Mouse (Mus musculus) heart, embryonic 16.5 days (tissue): Measurements from ENCODE around the gene Slco3a1. TPM values are rescaled to one million over a fixed set of nuclear protein-coding genes. Genes with fewer than 3 reads are reported as not detected.

Source experiments
- ATAC-seq: fragments of 200-750 bp; cut with Nextera tagmentation; replicated peaks from 2 replicates; pipeline ENCODE4 v1.8.0; 2017; ENCODE audit warnings: moderate number of reproducible peaks; ENCODE audit not compliant: insufficient read depth, low FRiP score; ENCODE audit errors: extremely low read depth
- H3K27ac ChIP-seq: fragments of 300-500 bp; sonication (generic); 2 replicates; pipeline ENCODE4 v1.5.1; 2014; ENCODE audit warnings: mild to moderate bottlenecking, low read length, control low read depth, moderate library complexity
- H3K27me3 ChIP-seq: fragments of 300-500 bp; sonication (generic); 2 replicates; pipeline ENCODE4 v1.6.1; 2014; ENCODE audit warnings: low read length, mixed read lengths; ENCODE audit not compliant: control insufficient read depth, insufficient read depth
- H3K36me3 ChIP-seq: fragments of 300-500 bp; sonication (generic); 2 replicates; pipeline ENCODE4 v1.6.1; 2014; ENCODE audit not compliant: control insufficient read depth, insufficient read depth
- H3K4me1 ChIP-seq: fragments of 300-500 bp; sonication (generic); 2 replicates; pipeline ENCODE4 v1.6.1; 2014; ENCODE audit warnings: low read length, mixed read lengths; ENCODE audit not compliant: control insufficient read depth, insufficient read depth
- H3K4me2 ChIP-seq: fragments of 300-500 bp; sonication (generic); 2 replicates; pipeline ENCODE4 v1.6.1; 2014; ENCODE audit warnings: low read depth, mild to moderate bottlenecking, control low read depth, low read length
- H3K4me3 ChIP-seq: fragments of 300-500 bp; sonication (generic); 2 replicates; pipeline ENCODE4 v1.5.1; 2014; ENCODE audit warnings: mild to moderate bottlenecking, control low read depth, low read length
- H3K9ac ChIP-seq: fragments of 300-500 bp; sonication (generic); 2 replicates; pipeline ENCODE4 v1.6.1; 2014; ENCODE audit warnings: low read length, control low read depth
- H3K9me3 ChIP-seq: fragments of 300-500 bp; sonication (generic); replicated peaks from 2 replicates; pipeline ENCODE4 v1.6.1; 2016; ENCODE audit warnings: low read length; ENCODE audit not compliant: control insufficient read depth
- WGBS: fragments of 180-500 bp; shearing (Covaris S2); extraction: QIAGEN DNeasy Blood & Tissue Kit; methylation state at CpG from one replicate; pipeline ENCODE4 v1.1.7; 2014; 5-methylcytosine and 5-hydroxymethylcytosine counted together
- polyA plus RNA-seq: library from polyadenylated mRNA; unstranded; fragments of >200 nt; fragmentation: Nextera tagmentation; extraction: Ambion mirVana; gene quantifications from 2 replicates; pipeline ENCODE4 v1.2.1, GENCODE M21; 2015

The Slco3a1 gene
- polyA plus RNA-seq, 1 experiment from 2014 or later: 15.8 TPM

DNA sequence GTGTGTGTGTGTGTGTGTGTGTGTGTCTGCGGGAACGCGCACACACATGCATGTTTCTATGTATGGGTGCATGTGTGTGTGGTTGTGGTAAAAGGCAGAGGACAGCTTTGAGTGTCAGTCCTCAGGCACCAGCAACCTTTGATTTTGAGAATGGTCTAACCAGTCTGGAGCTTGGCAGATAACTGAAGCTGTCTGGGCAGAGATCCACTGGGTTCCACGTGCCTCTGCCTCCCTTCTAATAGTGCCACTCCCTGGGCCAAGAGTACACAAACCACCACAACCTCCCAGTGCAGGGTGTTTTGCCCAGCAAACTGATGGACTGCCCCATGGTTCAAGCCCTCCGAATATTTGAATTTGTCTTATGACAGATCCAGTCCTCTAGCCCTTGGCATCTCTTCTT lies 55.1 kb downstream of the Slco3a1 start:
- ATAC-seq: no peak
- H3K27ac ChIP-seq: no peak overlapping the region
- H3K9me3 ChIP-seq: no peaks in the 10 kb centered on the region
- H3K36me3 ChIP-seq: no peaks in the 10 kb centered on the region
- no peaks in the 10 kb centered on the region for H3K4me1 ChIP-seq
- H3K4me2 ChIP-seq: no peak overlapping the region
- WGBS: 85% methylated on average over 5 of the region's 5 CpGs
- H3K4me3 ChIP-seq: no peak overlapping the region
- no peaks in the 10 kb centered on the region for H3K27me3 ChIP-seq
- H3K9ac ChIP-seq: no peak overlapping the region

DNA sequence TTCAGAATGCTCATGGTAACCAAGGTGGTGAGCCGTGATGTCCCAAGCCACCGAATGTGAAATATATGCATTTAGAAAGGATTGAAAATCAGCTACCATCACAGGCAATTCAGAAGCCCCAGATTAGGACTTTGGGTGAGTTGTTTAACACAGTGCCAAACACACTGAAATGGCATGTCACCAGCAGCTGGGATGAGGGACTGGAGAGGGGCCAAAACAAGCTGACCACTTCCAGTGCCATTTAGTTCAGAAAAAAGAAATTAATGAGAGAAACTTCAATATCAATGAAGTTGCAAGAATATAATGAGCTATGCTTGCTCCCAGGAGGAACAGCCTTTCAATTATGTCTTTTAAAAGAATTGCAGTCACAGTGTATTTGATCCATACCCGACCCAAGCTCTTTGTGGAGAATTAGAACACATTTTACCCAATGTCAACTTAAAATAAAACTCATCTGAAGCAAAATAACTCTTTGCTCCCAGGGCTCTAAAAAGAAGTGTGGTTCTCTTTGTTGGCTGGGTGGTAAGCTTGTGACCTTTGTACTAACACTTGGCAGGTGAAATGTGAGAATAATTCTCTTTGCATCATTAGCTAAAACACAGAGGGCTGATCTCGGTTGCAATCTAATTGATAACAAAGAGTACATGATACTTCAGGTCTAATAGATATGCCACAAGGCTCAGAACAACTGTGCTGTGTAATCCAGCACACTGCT lies 56.2 kb downstream of the Slco3a1 start:
- Histone ChIP-seq H3K4me3 (no peak overlapping the region), H3K4me1 (no peaks in the 10 kb centered on the region), H3K27ac (no peak overlapping the region), H3K9ac (no peak overlapping the region), H3K9me3 (no peaks in the 10 kb centered on the region), H3K27me3 (no peaks in the 10 kb centered on the region), H3K36me3 (no peaks in the 10 kb centered on the region), H3K4me2 (no peak overlapping the region)
- WGBS: 76% methylated on average over 4 of the region's 4 CpGs
- ATAC-seq: no peak

DNA sequence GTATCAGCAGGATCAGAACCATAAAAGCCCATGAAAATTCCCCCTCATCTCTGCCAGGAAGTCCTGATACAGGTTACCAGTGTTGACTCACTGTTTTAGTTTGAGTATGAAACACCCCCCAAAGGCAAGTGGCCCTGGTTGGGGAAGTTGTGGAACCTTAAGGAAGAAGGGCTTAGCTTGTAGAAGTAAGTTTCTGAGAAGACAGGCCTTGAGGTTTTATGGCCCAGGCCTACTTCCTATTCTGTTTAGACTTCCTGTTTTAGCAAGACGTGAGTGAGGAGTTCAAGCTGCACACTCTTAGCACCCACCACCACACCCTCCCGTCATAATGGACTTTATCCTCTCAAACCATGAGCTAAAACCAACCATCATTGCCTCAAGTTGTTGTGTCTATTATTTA lies 57.4 kb downstream of the Slco3a1 start:
- no peak overlapping the region for H3K27ac ChIP-seq
- no peaks in the 10 kb centered on the region for H3K9me3 ChIP-seq
- H3K4me3 ChIP-seq: no peak overlapping the region
- ATAC-seq: no peak
- no peak overlapping the region for H3K4me2 ChIP-seq
- H3K4me1 ChIP-seq: no peaks in the 10 kb centered on the region
- H3K27me3 ChIP-seq: no peaks in the 10 kb centered on the region
- no peak overlapping the region for H3K9ac ChIP-seq
- 86% methylated on average over 2 of the region's 2 CpGs for WGBS
- H3K36me3 ChIP-seq: no peaks in the 10 kb centered on the region

DNA sequence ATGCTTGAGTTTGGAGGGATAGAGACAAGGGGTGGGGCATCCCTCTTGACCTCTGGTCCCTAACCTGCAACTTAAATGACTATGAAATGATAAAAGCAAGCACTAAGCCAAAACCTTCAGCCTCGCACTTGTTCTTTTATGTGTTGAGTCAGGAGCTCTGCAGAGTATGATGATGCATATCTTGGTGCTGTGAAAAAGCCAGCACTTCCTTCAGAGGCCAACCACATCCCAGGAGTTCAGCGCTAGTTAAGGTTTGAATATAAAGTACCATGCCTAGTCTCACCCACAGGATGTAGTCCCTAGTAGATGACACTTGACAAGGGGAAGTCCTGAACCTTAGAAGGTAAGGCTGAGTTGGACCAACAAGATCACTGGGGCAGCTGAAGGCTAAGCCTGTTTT lies 59.1 kb downstream of the Slco3a1 start:
- WGBS: 70% methylated on average over 2 of the region's 2 CpGs
- H3K9ac ChIP-seq: no peak overlapping the region
- H3K36me3 ChIP-seq: no peaks in the 10 kb centered on the region
- no peaks in the 10 kb centered on the region for H3K9me3 ChIP-seq
- no peak overlapping the region for H3K4me3 ChIP-seq
- no peak for ATAC-seq
- H3K4me2 ChIP-seq: no peak overlapping the region
- H3K4me1 ChIP-seq: no peaks in the 10 kb centered on the region
- no peak overlapping the region for H3K27ac ChIP-seq
- no peaks in the 10 kb centered on the region for H3K27me3 ChIP-seq

DNA sequence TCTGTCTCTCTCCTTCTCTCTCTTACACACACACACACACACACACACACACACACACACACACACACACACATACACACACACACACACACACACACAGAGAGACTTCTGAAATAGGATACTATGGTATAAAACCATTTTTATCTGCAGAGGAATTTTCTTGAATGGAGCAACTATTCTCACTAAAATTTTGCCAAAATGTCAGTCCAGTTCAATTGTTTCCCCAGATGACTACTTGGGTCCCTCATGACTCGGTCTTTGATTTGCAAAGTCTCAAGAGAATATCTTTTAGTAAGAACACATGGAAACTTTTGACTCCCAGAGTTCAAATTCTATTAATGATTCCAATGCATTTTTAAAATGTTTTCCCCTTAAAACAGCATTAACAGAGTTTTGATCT lies 60.8 kb downstream of the Slco3a1 start:
- WGBS: 72% methylated on average over 1 of the region's 1 CpGs
- Histone ChIP-seq H3K4me3 (no peak overlapping the region), H3K36me3 (no peaks in the 10 kb centered on the region), H3K9me3 (no peaks in the 10 kb centered on the region), H3K9ac (no peak overlapping the region), H3K27me3 (no peaks in the 10 kb centered on the region), H3K27ac (no peak overlapping the region), H3K4me2 (no peak overlapping the region), H3K4me1 (no peaks in the 10 kb centered on the region)
- ATAC-seq: no peak

DNA sequence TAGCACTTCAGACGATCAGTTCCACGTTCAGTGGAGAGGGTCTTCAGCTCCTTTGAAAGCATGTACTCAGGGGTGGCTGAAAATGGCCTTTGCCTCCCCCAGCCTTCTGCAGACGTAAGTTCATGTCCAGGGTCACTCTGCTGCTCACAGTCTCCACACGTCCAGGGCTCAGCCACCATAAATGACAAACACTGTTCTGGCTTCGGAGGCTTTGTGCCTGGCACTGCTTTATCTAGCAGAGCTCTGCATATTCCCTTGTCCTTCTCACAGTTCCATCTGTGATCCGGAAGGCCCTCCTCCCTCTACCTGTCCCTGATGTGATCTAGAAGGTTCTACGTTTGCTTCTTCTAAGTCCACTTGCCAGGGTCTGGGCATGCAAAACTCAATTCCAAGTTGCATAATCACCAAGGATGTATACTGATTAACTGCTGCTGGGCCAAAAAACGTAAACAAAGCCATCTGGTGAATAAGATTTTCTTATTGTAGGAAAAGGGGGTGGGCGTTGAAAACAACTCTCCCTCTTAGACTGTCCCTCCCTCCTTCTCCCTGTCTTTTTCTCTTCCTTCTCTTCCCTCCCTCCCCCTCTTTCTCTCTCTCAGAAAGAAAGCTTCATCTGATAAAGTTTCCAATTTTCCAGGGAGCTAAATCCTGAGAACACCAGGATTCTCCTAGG lies 62.8 kb downstream of the Slco3a1 start:
- Histone ChIP-seq H3K4me2 (no peak overlapping the region), H3K27me3 (no peaks in the 10 kb centered on the region), H3K4me3 (no peak overlapping the region), H3K9me3 (no peaks in the 10 kb centered on the region), H3K9ac (no peak overlapping the region), H3K27ac (no peak overlapping the region), H3K4me1 (no peaks in the 10 kb centered on the region), H3K36me3 (no peaks in the 10 kb centered on the region)
- no peak for ATAC-seq
- 74% methylated on average over 9 of the region's 9 CpGs for WGBS

DNA sequence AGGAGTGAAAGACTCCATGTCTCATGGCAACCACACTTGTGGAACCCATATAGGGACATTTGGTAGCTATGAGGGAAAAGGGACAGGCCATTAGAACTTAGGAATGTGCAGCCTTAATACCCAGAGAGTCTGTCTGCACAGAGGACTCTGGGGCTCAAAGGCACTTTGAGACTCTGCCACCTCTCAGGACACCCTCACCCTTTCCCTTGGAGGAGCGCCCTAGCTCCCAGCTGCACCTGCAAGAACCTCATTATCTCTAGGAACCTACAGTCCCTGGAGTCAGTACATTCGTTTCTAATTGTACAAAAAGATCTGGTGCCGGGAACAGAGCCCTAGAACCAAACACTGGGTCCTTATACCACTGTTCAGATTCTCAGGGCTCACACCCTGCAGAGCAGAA lies 66.4 kb downstream of the Slco3a1 start:
- no peak for ATAC-seq
- no peak overlapping the region for H3K9ac ChIP-seq
- no peaks in the 10 kb centered on the region for H3K9me3 ChIP-seq
- 84% methylated on average over 3 of the region's 3 CpGs for WGBS
- H3K4me3 ChIP-seq: no peak overlapping the region
- H3K4me2 ChIP-seq: no peak overlapping the region
- no peak overlapping the region for H3K27ac ChIP-seq
- H3K36me3 ChIP-seq: no peaks in the 10 kb centered on the region
- H3K27me3 ChIP-seq: no peaks in the 10 kb centered on the region
- H3K4me1 ChIP-seq: no peaks in the 10 kb centered on the region

DNA sequence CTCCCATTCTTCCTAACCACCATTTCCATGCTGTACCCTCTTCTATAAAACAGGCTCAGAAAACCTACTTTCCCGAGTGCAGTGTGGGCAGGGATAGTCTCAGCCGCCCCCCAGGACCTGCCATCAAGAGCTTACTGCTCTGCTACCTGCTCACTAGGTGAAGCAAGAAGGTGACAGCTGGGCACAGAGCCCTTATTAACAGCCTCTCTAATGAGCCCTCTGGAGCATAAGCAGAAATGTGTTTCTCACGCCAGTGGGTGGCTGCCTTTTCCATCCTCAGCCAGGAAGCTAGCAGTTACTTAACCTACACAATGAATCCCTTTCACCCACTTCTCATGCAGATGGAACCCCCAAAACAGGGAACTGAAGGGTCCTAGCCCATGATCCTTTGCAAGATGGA lies 66.9 kb downstream of the Slco3a1 start:
- no peaks in the 10 kb centered on the region for H3K27me3 ChIP-seq
- H3K36me3 ChIP-seq: no peaks in the 10 kb centered on the region
- no peak overlapping the region for H3K27ac ChIP-seq
- no peak overlapping the region for H3K4me3 ChIP-seq
- no peak for ATAC-seq
- no peaks in the 10 kb centered on the region for H3K4me1 ChIP-seq
- no peaks in the 10 kb centered on the region for H3K9me3 ChIP-seq
- no peak overlapping the region for H3K4me2 ChIP-seq
- H3K9ac ChIP-seq: no peak overlapping the region
- WGBS: 80% methylated on average over 3 of the region's 3 CpGs

DNA sequence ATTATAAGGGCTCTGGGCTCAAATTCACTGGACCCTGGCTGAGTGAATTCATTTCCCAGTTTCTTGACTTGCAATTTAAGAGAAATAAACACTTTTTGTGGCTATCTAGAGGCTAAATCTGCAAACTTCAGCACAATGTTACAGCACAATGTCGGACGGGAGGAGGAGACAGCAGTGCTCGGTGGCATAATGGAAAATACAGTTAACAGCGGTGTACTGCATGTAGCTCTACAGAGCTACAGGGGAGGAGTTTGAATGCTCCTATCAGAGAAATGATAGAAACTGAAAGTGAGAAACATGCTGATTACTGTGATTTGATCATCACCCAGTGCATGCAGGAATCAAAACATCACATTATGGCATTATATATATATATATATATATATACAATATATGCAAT lies 68.5 kb downstream of the Slco3a1 start:
- H3K4me1 ChIP-seq: no peaks in the 10 kb centered on the region
- H3K4me2 ChIP-seq: no peak overlapping the region
- H3K4me3 ChIP-seq: no peak overlapping the region
- H3K9ac ChIP-seq: no peak overlapping the region
- no peak for ATAC-seq
- WGBS: 72% methylated on average over 4 of the region's 4 CpGs
- H3K9me3 ChIP-seq: no peaks in the 10 kb centered on the region
- H3K27ac ChIP-seq: no peak overlapping the region
- H3K27me3 ChIP-seq: no peaks in the 10 kb centered on the region
- no peaks in the 10 kb centered on the region for H3K36me3 ChIP-seq
